Mouse (Mus musculus) heart, embryonic 16.5 days (tissue): ENCODE measurements around the gene Thg1l. TPM values are rescaled to one million over a fixed set of nuclear protein-coding genes. Genes with fewer than 3 reads are reported as not detected.

ENCODE experiments used
- ATAC-seq: fragments of 200-750 bp; cut with Nextera tagmentation; replicated peaks from 2 replicates; pipeline ENCODE4 v1.8.0; 2017; ENCODE audit warnings: moderate number of reproducible peaks; ENCODE audit not compliant: insufficient read depth, low FRiP score; ENCODE audit errors: extremely low read depth
- H3K27ac ChIP-seq: fragments of 300-500 bp; sonication (generic); 2 replicates; pipeline ENCODE4 v1.5.1; 2014; ENCODE audit warnings: mild to moderate bottlenecking, low read length, control low read depth, moderate library complexity
- H3K27me3 ChIP-seq: fragments of 300-500 bp; sonication (generic); 2 replicates; pipeline ENCODE4 v1.6.1; 2014; ENCODE audit warnings: low read length, mixed read lengths; ENCODE audit not compliant: control insufficient read depth, insufficient read depth
- H3K36me3 ChIP-seq: fragments of 300-500 bp; sonication (generic); 2 replicates; pipeline ENCODE4 v1.6.1; 2014; ENCODE audit not compliant: control insufficient read depth, insufficient read depth
- H3K4me1 ChIP-seq: fragments of 300-500 bp; sonication (generic); 2 replicates; pipeline ENCODE4 v1.6.1; 2014; ENCODE audit warnings: low read length, mixed read lengths; ENCODE audit not compliant: control insufficient read depth, insufficient read depth
- H3K4me2 ChIP-seq: fragments of 300-500 bp; sonication (generic); 2 replicates; pipeline ENCODE4 v1.6.1; 2014; ENCODE audit warnings: low read depth, mild to moderate bottlenecking, control low read depth, low read length
- H3K4me3 ChIP-seq: fragments of 300-500 bp; sonication (generic); 2 replicates; pipeline ENCODE4 v1.5.1; 2014; ENCODE audit warnings: mild to moderate bottlenecking, control low read depth, low read length
- H3K9ac ChIP-seq: fragments of 300-500 bp; sonication (generic); 2 replicates; pipeline ENCODE4 v1.6.1; 2014; ENCODE audit warnings: low read length, control low read depth
- H3K9me3 ChIP-seq: fragments of 300-500 bp; sonication (generic); replicated peaks from 2 replicates; pipeline ENCODE4 v1.6.1; 2016; ENCODE audit warnings: low read length; ENCODE audit not compliant: control insufficient read depth
- WGBS: fragments of 180-500 bp; shearing (Covaris S2); extraction: QIAGEN DNeasy Blood & Tissue Kit; methylation state at CpG from one replicate; pipeline ENCODE4 v1.1.7; 2014; 5-methylcytosine and 5-hydroxymethylcytosine counted together
- polyA plus RNA-seq: library from polyadenylated mRNA; unstranded; fragments of >200 nt; fragmentation: Nextera tagmentation; extraction: Ambion mirVana; gene quantifications from 2 replicates; pipeline ENCODE4 v1.2.1, GENCODE M21; 2015

Gene Thg1l
- polyA plus RNA-seq, 1 experiment from 2014 or later, result 7.4 TPM

DNA sequence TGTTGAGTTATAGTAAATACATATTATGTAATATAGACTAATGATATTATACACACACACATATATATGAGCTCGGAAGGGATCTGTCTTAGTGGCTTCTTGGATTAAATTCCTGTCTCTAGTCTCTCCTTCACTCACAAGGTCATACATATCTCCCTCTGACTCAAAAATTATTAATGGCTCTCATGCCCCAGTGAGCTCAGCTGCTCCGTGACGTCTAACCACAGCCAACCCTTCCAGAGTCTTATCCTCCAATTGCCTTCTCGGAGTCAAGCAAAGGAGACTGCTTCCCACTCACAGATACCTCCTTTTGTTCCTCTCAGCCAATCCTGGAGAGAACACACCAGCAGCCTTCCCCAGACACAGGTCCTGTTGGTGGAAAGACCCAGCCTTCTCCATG is 36.5 kb downstream of the Thg1l start:
- Histone ChIP-seq H3K27ac (no peak overlapping the region), H3K4me2 (no peak overlapping the region), H3K9me3 (no peaks in the 10 kb centered on the region), H3K27me3 (no peaks in the 10 kb centered on the region), H3K9ac (no peak overlapping the region), H3K4me3 (no peak overlapping the region), H3K36me3 (no peaks in the 10 kb centered on the region), H3K4me1 (no peaks in the 10 kb centered on the region; the same call in 1 of the 2 replicates)
- WGBS, result 47% methylated on average over 4 of the region's 4 CpGs
- ATAC-seq, result no peak

DNA sequence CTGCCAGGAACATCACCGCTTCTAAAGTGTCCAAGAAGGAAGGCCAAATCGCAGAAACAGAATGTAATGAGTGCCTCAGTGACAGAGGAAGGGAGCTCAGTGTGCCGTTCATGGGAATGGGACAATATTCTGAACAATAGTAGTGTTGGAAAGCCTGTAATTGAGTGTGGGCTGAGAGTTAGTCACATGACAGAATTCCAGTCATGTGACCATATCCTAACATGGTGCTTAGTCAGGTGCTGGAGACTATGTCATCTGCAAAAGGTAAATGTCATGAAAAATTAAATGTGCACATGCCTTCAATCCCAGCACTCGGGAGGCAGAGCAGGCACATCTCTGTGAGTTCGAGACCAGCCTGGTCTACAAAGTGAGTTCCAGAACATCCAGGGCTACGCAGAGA is 37.3 kb downstream of the Thg1l start:
- ATAC-seq, result no peak
- no peaks in the 10 kb centered on the region for H3K36me3 ChIP-seq
- 91% methylated on average over 6 of the region's 6 CpGs for WGBS
- no peak overlapping the region for H3K9ac ChIP-seq
- H3K4me1 ChIP-seq, result no peaks in the 10 kb centered on the region; the same call in 1 of the 2 replicates
- no peaks in the 10 kb centered on the region for H3K9me3 ChIP-seq
- H3K27ac ChIP-seq, result no peak overlapping the region
- H3K4me3 ChIP-seq, result no peak overlapping the region
- H3K4me2 ChIP-seq, result no peak overlapping the region
- H3K27me3 ChIP-seq, result no peaks in the 10 kb centered on the region

DNA sequence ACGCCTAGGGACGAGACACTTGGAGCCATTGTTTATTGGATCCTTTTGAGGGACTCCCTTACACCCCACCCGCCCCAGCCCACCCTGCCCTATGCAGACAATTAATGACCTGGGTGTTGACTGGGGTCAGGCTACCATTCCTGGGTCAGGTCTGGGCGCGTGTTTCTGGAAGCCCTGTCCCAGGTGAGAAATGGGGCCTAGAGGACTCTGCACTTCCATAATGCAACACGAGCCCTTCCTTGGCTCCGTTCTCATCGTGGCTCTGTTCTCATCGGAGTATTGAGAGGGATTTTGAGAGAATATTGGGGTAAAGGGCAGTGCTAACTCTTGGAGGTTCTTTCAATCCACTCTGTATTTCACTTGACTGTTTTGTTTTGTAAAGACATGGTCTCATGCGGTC is 39.1 kb downstream of the Thg1l start:
- no peaks in the 10 kb centered on the region; the same call in 1 of the 2 replicates for H3K4me1 ChIP-seq
- no peak overlapping the region for H3K27ac ChIP-seq
- no peaks in the 10 kb centered on the region for H3K27me3 ChIP-seq
- H3K9me3 ChIP-seq, result no peaks in the 10 kb centered on the region
- H3K9ac ChIP-seq, result no peak overlapping the region
- H3K4me3 ChIP-seq, result no peak overlapping the region
- WGBS, result 85% methylated on average over 10 of the region's 10 CpGs
- ATAC-seq, result no peak
- peaks cover 8% of the 10 kb centered on the region for H3K36me3 ChIP-seq
- no peak overlapping the region for H3K4me2 ChIP-seq

DNA sequence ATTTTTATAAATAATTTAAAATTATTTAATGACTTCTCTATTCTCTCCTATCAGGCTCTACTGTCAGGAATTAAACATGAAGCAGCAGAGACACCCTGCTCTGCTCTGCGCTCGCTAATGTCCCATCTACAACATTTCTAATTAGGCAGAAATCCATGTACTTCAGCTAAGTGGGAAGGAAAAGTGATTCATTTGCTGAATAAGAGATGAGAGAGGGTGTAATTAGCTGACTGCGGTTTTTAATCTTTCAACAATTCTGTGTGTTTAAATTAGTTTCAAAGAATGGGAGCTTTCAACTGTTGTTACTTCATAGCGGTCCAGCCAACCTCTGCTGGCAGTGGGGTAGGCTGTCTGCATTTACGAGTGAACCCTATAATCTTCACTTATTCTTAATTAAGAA is 44.6 kb downstream of the Thg1l start:
- Histone ChIP-seq H3K4me1 (no peaks in the 10 kb centered on the region), H3K4me2 (no peak overlapping the region), H3K36me3 (peaks cover 45% of the 10 kb centered on the region), H3K4me3 (no peak overlapping the region), H3K27me3 (no peaks in the 10 kb centered on the region), H3K9ac (no peak overlapping the region), H3K27ac (no peak overlapping the region), H3K9me3 (no peaks in the 10 kb centered on the region)
- 96% methylated on average over 5 of the region's 5 CpGs for WGBS
- no peak for ATAC-seq

DNA sequence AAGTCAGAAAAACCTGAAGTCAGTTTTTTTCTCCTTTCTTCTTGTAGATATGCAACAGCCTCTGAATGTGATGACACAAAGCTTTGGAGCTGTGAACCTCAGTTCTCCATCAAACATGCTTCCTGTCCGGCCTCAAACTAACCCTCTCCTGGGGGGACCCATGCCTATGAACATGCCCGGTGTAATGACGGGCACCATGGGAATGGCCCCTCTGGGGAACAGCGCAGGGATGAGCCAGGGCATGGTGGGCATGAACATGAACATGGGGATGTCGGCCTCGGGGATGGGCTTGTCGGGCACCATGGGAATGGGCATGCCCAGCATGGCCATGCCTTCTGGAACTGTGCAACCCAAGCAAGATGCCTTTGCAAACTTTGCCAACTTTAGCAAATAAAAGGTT is 46.4 kb downstream of the Thg1l start:
- Histone ChIP-seq H3K27ac (no peak overlapping the region), H3K4me1 (no peaks in the 10 kb centered on the region), H3K4me2 (no peak overlapping the region), H3K9me3 (no peaks in the 10 kb centered on the region), H3K9ac (no peak overlapping the region), H3K27me3 (no peaks in the 10 kb centered on the region), H3K36me3 (peaks cover 46% of the 10 kb centered on the region), H3K4me3 (no peak overlapping the region)
- WGBS, result 95% methylated on average over 7 of the region's 7 CpGs
- ATAC-seq, result no peak

DNA sequence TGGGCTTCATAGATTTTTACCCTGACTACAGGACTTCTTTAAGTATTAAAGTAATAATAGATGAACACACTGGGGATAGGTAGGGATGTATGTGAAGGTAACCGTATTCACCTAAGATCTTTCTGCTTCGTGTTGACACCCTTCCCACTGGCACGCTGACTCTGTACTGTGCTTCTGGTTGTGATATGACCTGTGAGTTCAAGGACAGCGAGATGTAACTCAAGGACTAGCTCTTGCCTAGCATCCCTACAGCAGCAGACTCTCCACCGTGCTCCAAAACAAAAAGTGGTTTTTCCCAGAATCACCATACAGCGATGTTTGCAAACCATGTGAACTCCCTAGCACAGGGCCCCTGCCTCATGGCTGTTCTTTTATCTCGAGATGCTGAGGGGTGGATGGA is 47.2 kb downstream of the Thg1l start:
- peaks cover 53% of the 10 kb centered on the region for H3K36me3 ChIP-seq
- H3K4me1 ChIP-seq, result no peaks in the 10 kb centered on the region
- ATAC-seq, result no peak
- H3K9ac ChIP-seq, result no peak overlapping the region
- no peaks in the 10 kb centered on the region for H3K9me3 ChIP-seq
- WGBS, result 91% methylated on average over 7 of the region's 7 CpGs
- H3K27me3 ChIP-seq, result no peaks in the 10 kb centered on the region
- no peak overlapping the region for H3K27ac ChIP-seq
- H3K4me2 ChIP-seq, result no peak overlapping the region
- H3K4me3 ChIP-seq, result no peak overlapping the region

DNA sequence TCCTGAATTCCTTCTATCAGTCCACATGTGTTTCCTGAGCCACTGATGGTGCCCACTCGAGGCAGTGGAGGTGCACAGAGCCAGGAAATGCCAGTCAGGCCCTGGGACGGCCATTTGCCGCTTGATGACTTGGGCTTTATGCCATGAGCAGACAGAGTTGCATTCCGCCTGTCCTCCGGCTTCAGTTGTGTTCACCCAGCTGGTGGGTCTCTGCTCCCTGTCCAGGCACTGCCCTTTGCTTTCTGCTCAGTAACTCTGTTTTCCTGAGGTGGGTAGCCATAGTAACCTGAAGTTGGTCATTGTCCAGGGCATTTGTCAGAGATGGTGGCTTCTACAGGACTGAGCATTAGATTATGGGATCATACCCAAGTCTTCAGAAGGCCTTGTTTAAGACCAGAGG is 48.0 kb downstream of the Thg1l start:
- Histone ChIP-seq H3K4me2 (no peak overlapping the region), H3K9ac (no peak overlapping the region), H3K27me3 (no peaks in the 10 kb centered on the region), H3K9me3 (no peaks in the 10 kb centered on the region), H3K36me3 (peaks cover 59% of the 10 kb centered on the region), H3K4me1 (no peaks in the 10 kb centered on the region), H3K27ac (no peak overlapping the region), H3K4me3 (no peak overlapping the region)
- 66% methylated on average over 5 of the region's 5 CpGs for WGBS
- no peak for ATAC-seq

DNA sequence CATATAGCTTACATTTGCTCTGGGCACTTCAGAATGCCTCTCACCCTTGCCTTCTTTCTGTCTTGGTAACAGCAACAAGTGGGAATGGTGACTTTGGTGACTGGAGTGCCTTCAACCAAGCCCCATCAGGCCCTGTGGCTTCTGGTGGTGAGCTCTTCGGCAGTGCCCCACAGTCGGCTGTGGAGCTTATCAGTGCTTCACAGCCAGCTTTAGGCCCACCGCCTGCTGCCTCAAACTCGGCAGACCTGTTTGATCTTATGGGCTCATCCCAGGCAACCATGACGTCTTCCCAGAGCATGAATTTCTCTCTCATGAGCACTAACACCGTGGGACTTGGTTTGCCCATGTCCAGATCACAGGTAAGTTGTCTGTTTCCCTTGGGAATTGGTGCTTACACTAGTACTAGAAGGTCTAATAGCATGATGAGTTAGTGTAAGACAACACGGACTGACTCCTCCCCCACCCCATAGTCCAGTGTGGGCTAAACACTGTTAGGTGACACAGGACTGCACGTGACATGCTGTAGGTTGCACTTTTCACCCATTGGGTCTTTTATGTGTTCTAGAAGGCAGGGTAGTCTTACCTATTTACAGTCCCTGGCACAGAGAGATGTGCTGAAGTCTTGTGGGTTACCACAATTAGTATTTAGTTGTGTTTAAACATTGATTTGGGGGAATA is 49.0 kb downstream of the Thg1l start:
- ATAC-seq, result no peak
- no peak overlapping the region for H3K4me2 ChIP-seq
- H3K27me3 ChIP-seq, result no peaks in the 10 kb centered on the region
- WGBS, result 76% methylated on average over 8 of the region's 8 CpGs
- H3K9ac ChIP-seq, result no peak overlapping the region
- no peaks in the 10 kb centered on the region for H3K4me1 ChIP-seq
- H3K9me3 ChIP-seq, result no peaks in the 10 kb centered on the region
- no peak overlapping the region for H3K27ac ChIP-seq
- H3K36me3 ChIP-seq, result peaks cover 55% of the 10 kb centered on the region
- H3K4me3 ChIP-seq, result no peak overlapping the region

DNA sequence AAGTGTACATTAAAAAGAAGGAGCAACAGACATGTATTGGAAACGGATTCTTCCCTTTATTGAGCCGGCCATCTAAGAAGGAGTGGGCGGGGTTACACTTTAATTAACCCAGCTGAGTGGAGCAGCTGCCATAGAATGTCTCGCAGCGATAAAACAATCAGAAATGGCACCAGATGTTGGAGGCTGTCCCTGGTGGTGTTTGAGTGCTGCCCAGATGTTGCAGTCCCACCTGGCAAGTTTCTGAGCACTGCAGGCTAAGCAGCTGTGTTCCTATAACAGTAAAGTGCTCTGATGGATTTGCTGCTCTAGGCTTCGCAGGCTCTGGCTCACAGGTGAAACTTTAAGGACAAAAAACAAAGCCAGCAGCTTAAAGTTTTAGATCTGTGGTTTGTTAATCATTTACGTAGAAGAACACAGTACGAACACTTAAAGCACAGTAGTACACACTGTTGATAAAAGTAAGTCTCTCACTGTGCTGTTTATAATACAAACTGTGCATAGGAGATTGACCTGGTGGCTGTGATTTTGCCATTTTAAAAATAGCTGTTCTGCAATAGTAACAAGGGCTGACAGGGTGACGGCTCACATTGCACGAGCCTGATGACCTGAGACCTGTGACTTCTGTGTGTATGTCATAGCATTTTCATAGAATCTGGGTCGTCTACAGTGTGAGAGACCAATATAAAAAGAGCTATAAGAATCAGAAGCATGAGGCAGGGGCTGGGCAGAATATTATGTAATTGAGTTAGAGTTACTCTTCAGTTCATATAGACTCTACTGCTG is 54.9 kb downstream of the Thg1l start:
- Histone ChIP-seq H3K4me2 (no peak overlapping the region), H3K9ac (no peak overlapping the region), H3K4me1 (peaks cover 5% of the 10 kb centered on the region; the same call in 1 of the 2 replicates), H3K9me3 (no peaks in the 10 kb centered on the region), H3K36me3 (peaks cover 22% of the 10 kb centered on the region), H3K27me3 (no peaks in the 10 kb centered on the region), H3K4me3 (no peak overlapping the region), H3K27ac (peak overlapping the region; percentile 47)
- WGBS, result 65% methylated on average over 11 of the region's 11 CpGs
- peak; percentile 45; the same call in 1 of the 2 replicates for ATAC-seq
